Mouse (Mus musculus) liver, postnatal 0 days (tissue): ENCODE measurements around the gene Zkscan3. TPM values are rescaled to one million over a fixed set of nuclear protein-coding genes. Genes with fewer than 3 reads are reported as not detected.
A peak's percentile ranks its signal among the peaks of the same experiment; 100 is the strongest.

Experiments
- ATAC-seq: fragments of 200-750 bp; cut with Nextera tagmentation; 2 replicates; pipeline ENCODE4 v1.8.0; 2017; ENCODE audit warnings: mild to moderate bottlenecking, moderate library complexity
- DNase-seq: peaks from one replicate; pipeline ENCODE4 v3.0.0-alpha.2; 2016
- H3K27ac ChIP-seq: fragments of 300-500 bp; sonication (generic); 2 replicates; pipeline ENCODE4 v1.5.1; 2014; ENCODE audit warnings: antibody characterized with exemption, moderate library complexity, mild to moderate bottlenecking, low read depth
- H3K27me3 ChIP-seq: fragments of 300-500 bp; sonication (generic); 2 replicates; pipeline ENCODE4 v1.6.1; 2014; ENCODE audit warnings: low read length, control low read depth, mixed read lengths; ENCODE audit not compliant: insufficient read depth
- H3K36me3 ChIP-seq: fragments of 300-500 bp; sonication (generic); replicated peaks from 2 replicates; pipeline ENCODE4 v1.6.1; 2014; ENCODE audit warnings: mild to moderate bottlenecking, control low read depth, low read length, moderate library complexity, mixed read lengths; ENCODE audit not compliant: insufficient read depth
- H3K4me1 ChIP-seq: fragments of 300-500 bp; sonication (generic); 2 replicates; pipeline ENCODE4 v1.6.1; 2014; ENCODE audit warnings: antibody characterized with exemption, mild to moderate bottlenecking, control low read depth; ENCODE audit not compliant: insufficient read depth
- H3K4me2 ChIP-seq: fragments of 300-500 bp; sonication (generic); 2 replicates; pipeline ENCODE4 v1.6.1; 2014; ENCODE audit warnings: low read depth, mild to moderate bottlenecking, low read length, moderate library complexity, mixed read lengths
- H3K4me3 ChIP-seq: fragments of 300-500 bp; sonication (generic); 2 replicates; pipeline ENCODE4 v1.5.1; 2014; ENCODE audit warnings: low read depth, low read length
- H3K9ac ChIP-seq: fragments of 300-500 bp; sonication (generic); replicated peaks from 2 replicates; pipeline ENCODE4 v1.6.1; 2014; ENCODE audit warnings: mild to moderate bottlenecking, moderate library complexity
- H3K9me3 ChIP-seq: fragments of 300-500 bp; sonication (generic); 2 replicates; pipeline ENCODE4 v1.6.1; 2016; ENCODE audit warnings: mild to moderate bottlenecking, control low read depth, low read length, mixed read lengths
- CTCF ChIP-seq: sonication (generic); IDR thresholded peaks from 2 replicates; pipeline ENCODE4 v1.5.1; 2016; ENCODE audit warnings: antibody characterized with exemption, low read depth
- EP300 ChIP-seq: IDR thresholded peaks from 2 replicates; pipeline ENCODE4 v1.6.1; 2016; ENCODE audit warnings: antibody characterized with exemption, low read depth, mild to moderate bottlenecking
- WGBS: fragments of 180-500 bp; shearing (Covaris S2); extraction: QIAGEN DNeasy Blood & Tissue Kit; methylation state at CpG from one replicate; pipeline ENCODE4 v1.1.7; 2014; ENCODE audit not compliant: insufficient replicate concordance; 5-methylcytosine and 5-hydroxymethylcytosine counted together
- polyA plus RNA-seq: library from polyadenylated mRNA; unstranded; fragments of >200 nt; fragmentation: Nextera tagmentation; extraction: Ambion mirVana; gene quantifications from 2 replicates; pipeline ENCODE4 v1.2.1, GENCODE M21; 2015

Zkscan3 gene
- polyA plus RNA-seq, 1 experiment from 2014 or later, result 22.2 TPM

DNA sequence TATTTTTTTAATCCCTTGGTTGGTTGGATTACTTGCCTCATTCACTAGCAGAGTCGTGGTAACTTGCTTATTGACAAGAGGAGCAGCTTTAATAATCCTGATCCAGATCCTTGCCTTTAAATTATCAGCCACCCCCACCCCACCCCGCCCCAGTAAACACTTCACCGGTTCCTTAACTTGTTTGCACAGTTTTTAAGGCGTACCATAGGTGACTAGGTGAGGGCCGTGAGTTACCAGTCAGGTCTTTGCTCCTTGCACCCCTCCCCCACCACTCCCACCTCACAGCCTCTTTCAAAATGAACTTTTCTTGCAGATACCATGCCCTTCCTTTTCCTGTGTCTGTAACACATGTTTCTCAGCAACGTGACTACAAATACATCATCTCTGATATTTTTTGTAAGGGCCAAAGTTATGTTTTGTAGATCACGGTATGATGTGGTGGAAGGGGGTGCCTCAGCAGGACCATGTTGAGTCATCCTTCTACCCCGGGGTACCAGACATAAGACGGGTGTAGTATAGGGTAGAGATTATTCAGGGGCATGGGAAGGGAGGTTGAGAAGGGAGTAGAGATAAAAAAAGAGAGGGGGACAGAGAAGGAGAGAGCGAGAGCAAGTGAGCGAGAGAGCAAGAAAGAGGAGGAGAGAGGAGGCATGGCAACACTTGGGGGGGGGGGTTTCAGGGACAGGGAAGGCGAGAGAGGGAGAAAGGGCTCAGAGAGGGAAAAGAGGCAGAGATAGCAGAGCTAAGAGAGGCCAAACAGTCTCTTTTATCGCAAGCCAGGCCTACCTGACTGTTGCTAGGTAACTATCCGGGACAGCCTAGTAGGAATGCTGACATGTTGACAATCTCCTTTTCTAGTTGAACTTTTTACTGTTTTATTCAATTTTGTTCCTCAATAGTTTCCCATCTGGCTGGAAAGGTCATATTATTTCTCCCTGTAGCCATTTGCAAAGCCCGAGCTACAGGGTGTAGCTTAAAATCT is 12.0 kb upstream of the Zkscan3 start:
- H3K36me3 ChIP-seq, result no peaks in the 10 kb centered on the region
- H3K27me3 ChIP-seq, result no peaks in the 10 kb centered on the region
- TF ChIP-seq CTCF, result no peak
- peak; percentile 67; the same call in 1 of the 2 replicates for TF ChIP-seq EP300
- H3K9ac ChIP-seq, result peak overlapping the region; percentile 41
- H3K27ac ChIP-seq, result peak overlapping the region; percentile 82
- DNase-seq (no peak), ATAC-seq (peak; percentile 66)
- no peaks in the 10 kb centered on the region for H3K9me3 ChIP-seq
- H3K4me1 ChIP-seq, result peaks cover 20% of the 10 kb centered on the region; the same call in 1 of the 2 replicates
- 43% methylated on average over 15 of the region's 15 CpGs for WGBS
- peak overlapping the region; percentile 61 for H3K4me2 ChIP-seq
- H3K4me3 ChIP-seq, result 0 out of 2 replicates have a peak overlapping the region, but pooled peaks have one; percentile 8

DNA sequence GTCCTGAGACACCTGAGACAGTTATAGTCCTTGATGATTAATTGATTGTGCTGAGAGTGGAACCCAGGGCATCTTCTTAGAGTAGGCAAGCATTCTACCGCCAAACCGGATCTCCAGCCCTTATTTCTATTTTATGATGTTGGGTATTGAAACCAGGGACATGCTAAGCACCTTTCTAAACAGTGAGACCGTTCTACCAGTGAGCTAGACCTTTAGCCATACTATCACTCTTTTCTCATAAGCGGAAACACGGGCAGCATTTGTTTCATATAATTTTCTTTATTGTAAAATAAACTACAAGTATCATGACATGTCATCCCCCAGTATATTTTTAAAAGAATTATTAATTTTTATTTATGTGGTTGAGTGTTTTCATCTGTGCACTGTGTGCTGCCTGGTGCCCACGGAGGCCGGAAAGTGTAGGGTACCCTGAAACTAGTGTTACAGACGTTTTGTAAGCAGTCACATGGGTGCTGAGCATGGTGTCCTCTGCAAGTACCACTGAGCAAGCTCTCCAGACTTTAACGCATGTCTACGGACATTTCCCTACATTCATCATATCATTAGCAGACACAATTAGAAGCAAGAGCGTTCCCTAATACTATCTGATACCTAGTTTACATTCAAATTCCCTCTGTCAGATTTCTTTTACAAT is 6.4 kb upstream of the Zkscan3 start:
- WGBS, result 58% methylated on average over 11 of the region's 11 CpGs
- peak overlapping the region; percentile 67 for H3K9ac ChIP-seq

DNA sequence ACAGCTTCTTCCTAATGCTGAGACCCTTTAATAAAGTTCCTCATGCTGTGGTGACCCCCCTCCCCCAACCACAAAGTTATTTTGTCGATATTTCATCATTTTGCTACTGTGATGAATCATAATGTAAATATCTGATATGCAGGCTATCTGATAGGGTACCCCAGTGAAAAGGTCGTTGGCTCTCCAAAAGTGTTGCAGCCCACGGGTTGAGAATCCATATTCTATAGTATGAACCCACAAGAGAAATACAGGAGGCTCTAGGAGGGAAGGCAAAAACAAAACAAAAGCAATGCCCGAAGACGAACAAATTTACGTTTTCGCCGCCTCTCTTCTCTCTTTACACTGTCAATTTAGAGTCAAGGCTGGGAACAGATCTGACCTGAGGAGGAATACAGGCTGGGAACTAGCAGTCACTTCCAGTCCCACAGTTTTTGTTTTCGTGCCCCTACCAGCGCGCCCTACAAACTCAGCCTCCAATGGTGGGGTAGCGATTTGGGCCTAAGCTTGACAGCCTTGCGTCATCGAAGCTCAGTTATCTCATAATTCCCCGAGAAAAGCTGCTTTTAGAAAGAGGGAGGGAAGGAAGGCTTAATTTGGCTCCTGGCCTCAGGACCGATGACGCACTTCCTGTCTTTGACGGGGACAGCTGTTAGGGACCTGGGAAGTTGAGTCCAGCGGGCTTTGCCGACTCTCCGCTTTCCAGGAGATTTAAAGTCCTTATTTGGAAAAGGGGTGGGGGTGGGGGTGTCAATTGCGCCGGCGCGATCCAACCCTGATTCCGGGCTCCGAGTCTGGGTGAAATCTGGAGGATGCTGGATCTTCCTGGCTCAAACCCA is 5.6 kb upstream of the Zkscan3 start:
- H3K27ac ChIP-seq, result peak overlapping the region; percentile 81
- WGBS, result 3% methylated on average over 27 of the region's 27 CpGs
- H3K4me3 ChIP-seq, result peak overlapping the region; percentile 58
- peaks cover 12% of the 10 kb centered on the region; the same call in 1 of the 2 replicates for H3K4me1 ChIP-seq
- TF ChIP-seq EP300, result peak; percentile 45
- no peak for TF ChIP-seq CTCF
- DNase-seq (peak; percentile 79), ATAC-seq (peak; percentile 97)
- peak overlapping the region; percentile 67 for H3K9ac ChIP-seq
- H3K9me3 ChIP-seq, result no peaks in the 10 kb centered on the region
- no peaks in the 10 kb centered on the region for H3K36me3 ChIP-seq
- H3K27me3 ChIP-seq, result no peaks in the 10 kb centered on the region
- peak overlapping the region; percentile 86 for H3K4me2 ChIP-seq

More for the DNA sequence above, 6.4 kb upstream of the Zkscan3 start:
- Histone ChIP-seq H3K4me1 (peaks cover 16% of the 10 kb centered on the region), H3K4me2 (peak overlapping the region; percentile 86), H3K4me3 (peak overlapping the region; percentile 58), H3K9me3 (no peaks in the 10 kb centered on the region), H3K36me3 (no peaks in the 10 kb centered on the region), H3K27me3 (no peaks in the 10 kb centered on the region), H3K27ac (peak overlapping the region; percentile 81; the same call in 1 of the 2 replicates)
- no peak for TF ChIP-seq EP300
- TF ChIP-seq CTCF, result no peak
- DNase-seq (no peak), ATAC-seq (no peak; the same call in 1 of the 2 replicates)

GRCm38 (mm10) chr13:21407341-21407740 is 4.8 kb upstream of the Zkscan3 start:
- WGBS, result 86% methylated on average over 11 of the region's 11 CpGs
- Histone ChIP-seq H3K27me3 (no peaks in the 10 kb centered on the region), H3K4me2 (no peak overlapping the region), H3K36me3 (no peaks in the 10 kb centered on the region), H3K27ac (no peak overlapping the region), H3K4me3 (no peak overlapping the region), H3K9me3 (no peaks in the 10 kb centered on the region), H3K9ac (no peak overlapping the region), H3K4me1 (peaks cover 12% of the 10 kb centered on the region; the same call in 1 of the 2 replicates)
- DNase-seq (no peak), ATAC-seq (no peak)
- TF ChIP-seq EP300, result no peak
- no peak for TF ChIP-seq CTCF

DNA sequence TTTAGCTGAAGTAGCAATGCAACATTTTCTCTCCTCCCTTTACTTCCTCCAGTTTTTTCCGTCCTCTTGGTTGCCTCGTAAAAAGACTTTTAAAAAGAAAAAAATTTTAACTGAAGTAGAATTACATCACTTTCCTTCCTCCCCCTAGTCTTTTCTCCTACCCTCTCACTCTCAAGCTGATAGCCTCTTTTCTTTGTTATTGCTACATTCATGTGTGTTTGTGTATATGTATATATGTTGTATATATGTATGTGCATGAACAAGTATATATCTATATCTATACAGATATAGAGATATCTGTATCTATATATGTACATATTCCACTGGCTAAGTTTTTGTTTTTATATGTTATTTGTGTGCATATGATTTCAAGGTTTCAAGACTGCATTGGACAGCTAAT is 293 bp upstream of the Zkscan3 start:
- WGBS, result 0% methylated on average over 2 of the region's 2 CpGs
- DNase-seq (no peak), ATAC-seq (peak; percentile 22)
- Histone ChIP-seq H3K4me1 (peaks cover 12% of the 10 kb centered on the region), H3K27me3 (no peaks in the 10 kb centered on the region), H3K9me3 (no peaks in the 10 kb centered on the region), H3K9ac (peak overlapping the region; percentile 86), H3K36me3 (peaks cover 9% of the 10 kb centered on the region), H3K4me2 (peak overlapping the region; percentile 76), H3K27ac (0 out of 2 replicates have a peak overlapping the region, but pooled peaks have one; percentile 82), H3K4me3 (peak overlapping the region; percentile 81)
- TF ChIP-seq CTCF (no peak), EP300 (0 out of 2 replicates have a peak, but pooled peaks have one; percentile 2)
